Mouse (Mus musculus): Measurements from ENCODE around the gene Tnni3. TPM values are rescaled to one million over a fixed set of nuclear protein-coding genes. Genes with fewer than 3 reads are reported as not detected.

Tnni3 gene
- polyA plus RNA-seq, 1 experiment from 2014 or later: 2.2 TPM

DNA sequence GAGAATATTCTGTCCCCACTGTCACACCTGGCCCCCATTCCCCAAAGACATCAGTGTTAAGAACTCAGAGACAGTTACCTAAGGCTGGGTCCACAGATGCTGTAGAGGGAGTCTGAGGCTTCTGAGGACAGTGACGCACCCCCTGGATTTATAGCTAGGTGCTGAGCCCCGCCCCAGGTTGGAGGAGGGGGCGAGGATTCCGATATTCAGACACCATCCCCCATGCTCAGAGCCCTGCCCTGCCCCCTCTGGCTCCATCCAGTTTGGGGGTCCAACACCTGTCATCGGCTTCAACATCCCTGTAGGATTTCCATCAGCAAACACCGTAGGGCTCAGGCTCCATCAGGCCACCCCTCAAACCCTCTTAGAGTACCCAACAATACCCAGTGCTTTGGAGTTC lies 8.2 kb downstream of the Tnni3 start:
- WGBS: 43% methylated on average over 6 of the region's 6 CpGs
- H3K9ac ChIP-seq: no peak overlapping the region
- H3K4me3 ChIP-seq (replicated peaks): no peak overlapping the region
- no peaks in the 10 kb centered on the region for H3K27me3 ChIP-seq (replicated peaks)
- H3K4me1 ChIP-seq (replicated peaks): peaks cover 12% of the 10 kb centered on the region; the same call in 1 of the 2 replicates
- no peak for ATAC-seq
- no peak overlapping the region for H3K4me2 ChIP-seq (replicated peaks)
- H3K9me3 ChIP-seq: no peaks in the 10 kb centered on the region
- no peaks in the 10 kb centered on the region for H3K36me3 ChIP-seq
- no peak overlapping the region for H3K27ac ChIP-seq

DNA sequence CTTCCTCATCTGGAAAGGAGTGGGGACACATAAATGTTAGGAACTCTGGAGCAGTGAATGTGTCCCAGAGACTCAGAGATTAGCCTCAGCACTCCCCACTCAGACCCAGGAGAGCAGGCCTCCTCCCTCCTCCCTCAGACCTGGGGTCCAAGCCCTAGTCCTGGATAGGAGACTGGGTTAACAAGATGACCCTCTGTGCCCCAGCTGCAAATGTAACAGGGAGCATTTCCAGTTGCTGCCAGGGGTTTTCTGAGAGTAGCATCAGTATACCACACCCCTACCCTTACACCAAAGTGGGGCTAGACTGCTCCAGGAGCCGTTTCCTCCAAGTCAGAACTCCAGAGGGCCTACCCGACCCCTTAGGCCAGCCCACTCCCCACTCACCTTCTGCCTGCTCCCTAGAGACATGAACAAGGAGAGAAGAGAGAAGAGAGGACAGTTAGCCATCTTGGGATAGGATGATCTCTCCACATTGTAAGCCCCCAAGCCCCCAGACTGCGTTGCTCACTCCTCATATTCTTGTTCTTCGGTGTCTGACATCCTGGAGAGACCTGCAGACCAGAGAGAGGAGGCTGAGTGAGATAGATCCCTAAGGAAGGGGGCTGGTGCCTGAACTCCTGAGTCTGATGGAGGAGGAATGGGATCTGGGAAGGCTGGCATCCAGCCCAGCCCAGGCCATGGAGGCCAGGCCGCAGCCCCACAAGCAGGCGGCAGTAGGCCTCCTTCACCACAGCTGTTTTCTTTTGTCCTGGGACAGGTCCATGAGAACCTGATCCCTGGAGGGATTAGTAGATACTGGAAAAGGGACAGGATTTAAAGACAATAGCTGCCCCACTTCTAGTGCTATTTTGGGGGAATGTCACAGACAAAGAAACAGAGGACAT lies 10.0 kb downstream of the Tnni3 start:
- WGBS: 56% methylated on average over 6 of the region's 6 CpGs
- H3K4me2 ChIP-seq (replicated peaks): 0 out of 2 replicates have a peak overlapping the region, but pooled peaks have one; percentile 5
- no peak overlapping the region for H3K9ac ChIP-seq
- no peaks in the 10 kb centered on the region for H3K36me3 ChIP-seq
- H3K27me3 ChIP-seq (replicated peaks): no peaks in the 10 kb centered on the region
- H3K4me1 ChIP-seq (replicated peaks): peaks cover 20% of the 10 kb centered on the region
- H3K4me3 ChIP-seq (replicated peaks): no peak overlapping the region
- no peak for ATAC-seq
- H3K9me3 ChIP-seq: no peaks in the 10 kb centered on the region
- H3K27ac ChIP-seq: peak overlapping the region; percentile 41; the same call in 1 of the 2 replicates

DNA sequence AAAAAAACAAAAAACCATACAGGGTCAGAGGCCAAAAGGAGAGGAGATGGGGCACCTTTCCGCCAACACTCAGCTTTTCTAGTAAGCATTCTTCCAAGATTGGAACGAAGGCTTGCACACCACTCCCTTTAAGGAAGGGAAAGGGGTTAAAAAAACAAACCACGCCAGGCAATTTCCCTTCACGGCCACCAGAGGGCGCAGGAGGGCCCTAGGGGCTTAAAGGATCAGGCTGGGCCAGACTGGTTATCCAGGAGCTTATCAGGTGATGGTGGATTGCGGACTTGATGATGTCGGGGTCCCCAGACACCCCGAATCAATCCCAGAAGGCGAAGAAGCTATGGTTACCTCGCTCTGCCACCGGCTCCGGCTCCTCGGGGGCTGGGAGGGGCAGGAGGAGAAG lies 10.8 kb downstream of the Tnni3 start:
- Histone ChIP-seq H3K4me2 (replicated peaks) (0 out of 2 replicates have a peak overlapping the region, but pooled peaks have one; percentile 5), H3K4me3 (replicated peaks) (no peak overlapping the region), H3K27me3 (replicated peaks) (no peaks in the 10 kb centered on the region), H3K9ac (no peak overlapping the region), H3K9me3 (no peaks in the 10 kb centered on the region), H3K4me1 (replicated peaks) (peaks cover 20% of the 10 kb centered on the region), H3K27ac (no peak overlapping the region), H3K36me3 (no peaks in the 10 kb centered on the region)
- WGBS: 24% methylated on average over 13 of the region's 13 CpGs
- no peak for ATAC-seq

DNA sequence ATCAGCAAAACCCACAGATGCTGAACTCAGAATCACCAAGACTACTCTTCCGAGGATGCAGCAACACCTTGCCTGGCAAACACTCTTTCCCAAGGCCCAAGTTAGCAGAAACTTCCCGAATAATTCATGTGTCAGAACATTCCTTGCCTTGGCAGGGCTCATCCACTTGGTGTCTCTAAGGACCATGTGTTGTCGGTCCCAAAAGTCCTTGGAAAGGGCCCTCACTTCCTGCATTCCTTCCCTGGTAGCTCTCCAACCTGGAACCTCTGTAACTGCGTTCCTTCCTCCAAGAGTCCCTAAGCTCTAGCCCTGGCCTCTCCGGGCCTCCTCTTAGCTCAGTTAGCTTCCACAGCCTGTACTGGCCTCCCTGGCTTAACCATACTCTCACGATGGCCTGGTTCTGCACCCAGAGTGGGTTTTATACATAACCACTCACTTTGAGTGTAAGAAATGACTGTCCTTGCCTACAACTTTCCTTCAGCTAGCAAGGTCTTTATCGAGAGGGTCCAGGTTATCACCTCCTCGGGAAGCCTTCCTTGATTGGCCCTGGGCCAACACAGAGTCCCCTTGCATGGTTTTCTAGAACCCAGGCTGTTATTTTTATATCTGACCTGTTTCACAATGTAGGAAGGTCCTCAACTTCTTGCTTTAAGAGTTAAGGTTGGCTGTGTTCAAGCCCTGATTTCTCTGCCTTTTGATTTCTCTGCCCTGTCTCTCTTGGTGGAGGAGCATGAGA lies 12.4 kb downstream of the Tnni3 start:
- WGBS: 69% methylated on average over 8 of the region's 8 CpGs
- no peaks in the 10 kb centered on the region for H3K9me3 ChIP-seq
- no peaks in the 10 kb centered on the region for H3K27me3 ChIP-seq (replicated peaks)
- no peak for ATAC-seq
- no peak overlapping the region for H3K4me3 ChIP-seq (replicated peaks)
- H3K27ac ChIP-seq: no peak overlapping the region
- peaks cover 20% of the 10 kb centered on the region for H3K4me1 ChIP-seq (replicated peaks)
- no peaks in the 10 kb centered on the region for H3K36me3 ChIP-seq
- no peak overlapping the region for H3K9ac ChIP-seq
- no peak overlapping the region for H3K4me2 ChIP-seq (replicated peaks)

DNA sequence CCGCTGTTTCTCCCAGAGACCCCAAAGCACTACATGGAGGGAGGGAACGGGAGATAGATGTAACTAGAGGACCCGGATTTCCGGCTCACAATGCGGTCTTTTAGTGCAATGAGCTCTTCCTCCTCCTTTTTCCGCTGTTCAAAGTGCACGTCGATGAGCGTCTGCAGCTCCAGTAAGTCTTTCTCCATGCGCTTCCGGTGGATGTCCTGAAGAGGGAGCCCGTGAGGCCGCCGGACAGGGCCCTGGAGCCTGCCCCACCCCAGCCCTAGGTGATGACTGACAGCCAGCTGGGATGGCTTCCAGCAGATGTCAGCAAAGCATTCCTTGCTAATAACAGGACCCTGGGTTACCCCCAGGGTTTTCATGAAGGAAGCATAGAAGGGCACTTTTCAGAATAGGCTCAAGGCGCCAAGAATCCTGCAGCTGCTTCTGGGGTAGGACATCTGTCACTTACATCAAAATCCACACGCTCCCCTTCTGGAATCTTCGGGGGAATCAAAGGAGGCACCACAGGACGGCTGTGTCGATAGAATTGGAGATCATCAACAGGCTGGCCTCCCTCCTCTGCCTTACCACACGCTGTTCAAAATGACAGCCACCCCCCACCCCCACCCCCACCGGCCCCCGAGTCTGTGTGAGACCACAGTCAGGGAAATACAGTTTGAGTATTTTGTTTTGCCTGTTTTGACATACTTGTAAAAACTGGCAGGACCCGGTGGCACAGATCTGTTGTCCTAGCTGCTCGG lies 14.0 kb downstream of the Tnni3 start:
- 19% methylated on average over 24 of the region's 24 CpGs for WGBS

DNA sequence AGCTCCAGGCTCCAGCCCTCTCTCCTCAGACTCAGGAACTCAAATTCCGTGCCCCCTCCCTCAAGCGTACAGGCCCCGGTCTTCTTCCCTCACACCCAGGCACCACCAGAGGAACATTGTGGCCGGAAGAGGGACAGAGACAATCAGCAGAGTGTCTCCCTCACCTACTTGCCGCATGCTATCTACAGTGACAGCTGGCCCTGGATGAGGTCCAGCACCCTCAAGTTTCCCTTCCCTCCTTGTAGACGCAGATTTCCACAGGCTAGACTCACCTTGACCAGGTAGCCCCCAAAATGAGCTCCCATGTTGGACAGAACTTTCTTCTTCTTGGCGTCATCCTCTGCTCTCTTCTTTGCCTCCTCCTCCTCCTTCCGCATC lies 15.3 kb downstream of the Tnni3 start:
- Histone ChIP-seq H3K9me3 (no peaks in the 10 kb centered on the region), H3K27me3 (replicated peaks) (no peaks in the 10 kb centered on the region), H3K27ac (no peak overlapping the region), H3K9ac (no peak overlapping the region), H3K4me3 (replicated peaks) (no peak overlapping the region), H3K36me3 (no peaks in the 10 kb centered on the region), H3K4me1 (replicated peaks) (peaks cover 9% of the 10 kb centered on the region), H3K4me2 (replicated peaks) (no peak overlapping the region)
- WGBS: 87% methylated on average over 8 of the region's 8 CpGs
- no peak for ATAC-seq

More for the DNA sequence above, 14.0 kb downstream of the Tnni3 start:
- H3K9me3 ChIP-seq: no peaks in the 10 kb centered on the region
- H3K27ac ChIP-seq: no peak overlapping the region
- no peaks in the 10 kb centered on the region for H3K27me3 ChIP-seq (replicated peaks)
- peak overlapping the region; percentile 50 for H3K4me2 ChIP-seq (replicated peaks)
- no peaks in the 10 kb centered on the region for H3K36me3 ChIP-seq
- H3K4me3 ChIP-seq (replicated peaks): no peak overlapping the region; the same call in 1 of the 2 replicates
- no peak overlapping the region for H3K9ac ChIP-seq
- H3K4me1 ChIP-seq (replicated peaks): peaks cover 16% of the 10 kb centered on the region
- peak; percentile 89 for ATAC-seq

DNA sequence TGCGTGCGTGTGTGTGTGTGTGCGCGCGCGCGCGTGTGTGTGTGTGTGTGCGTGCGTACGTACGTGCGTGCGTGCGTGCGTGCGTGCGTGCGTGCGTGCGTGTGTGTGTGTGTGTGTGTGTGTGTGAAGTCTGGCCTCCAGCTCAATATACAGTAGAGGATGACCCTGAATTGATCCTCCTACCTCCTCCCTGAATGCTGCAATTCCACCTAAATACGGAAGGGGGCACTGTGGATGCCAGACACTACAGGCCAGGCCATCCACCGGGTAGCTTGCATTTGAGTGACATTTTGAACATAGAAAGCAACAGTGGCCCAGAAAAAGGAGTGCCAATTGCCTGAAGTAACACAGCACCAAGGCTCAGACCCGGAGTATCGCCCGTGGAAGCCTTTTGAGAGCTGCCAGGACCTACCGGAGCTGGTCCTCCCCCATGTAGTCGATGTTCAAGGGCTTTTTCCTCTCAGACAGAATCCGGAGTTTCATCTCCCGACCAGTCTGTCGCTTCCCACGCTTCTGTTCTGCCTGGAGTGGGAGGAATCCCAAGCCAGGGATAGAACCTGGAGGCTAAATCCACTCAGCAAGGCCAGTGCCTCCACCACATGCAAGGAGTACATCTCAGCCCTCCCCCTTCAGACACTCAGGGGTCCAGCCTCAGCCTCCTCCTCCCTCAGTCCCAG lies 15.8 kb downstream of the Tnni3 start:
- Histone ChIP-seq H3K36me3 (no peaks in the 10 kb centered on the region), H3K27ac (no peak overlapping the region), H3K4me2 (replicated peaks) (no peak overlapping the region), H3K4me1 (replicated peaks) (peaks cover 8% of the 10 kb centered on the region; the same call in 1 of the 2 replicates), H3K9me3 (no peaks in the 10 kb centered on the region), H3K9ac (no peak overlapping the region), H3K27me3 (replicated peaks) (no peaks in the 10 kb centered on the region), H3K4me3 (replicated peaks) (no peak overlapping the region)
- WGBS: 63% methylated on average over 31 of the region's 32 CpGs
- ATAC-seq: no peak

DNA sequence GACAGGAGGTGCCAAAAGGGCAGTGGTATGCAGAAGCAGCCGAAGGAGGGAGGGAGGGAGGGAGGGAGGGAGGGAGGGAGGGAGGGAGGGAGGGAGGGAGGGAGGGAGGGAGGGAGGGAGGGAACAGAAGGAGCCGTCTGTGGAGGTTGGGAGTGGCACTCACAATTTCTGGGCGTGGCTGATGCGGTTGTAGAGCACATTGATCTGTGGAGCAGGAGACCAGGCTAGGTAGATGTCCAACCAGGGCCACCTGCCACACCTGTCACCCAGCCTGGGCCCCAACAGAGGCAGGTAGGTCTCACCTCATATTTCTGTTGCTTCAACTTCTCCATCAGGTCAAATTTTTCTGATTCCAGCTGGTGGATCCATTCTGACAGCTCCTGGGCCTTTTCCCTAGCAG lies 16.8 kb downstream of the Tnni3 start:
- Histone ChIP-seq H3K4me2 (replicated peaks) (no peak overlapping the region), H3K27me3 (replicated peaks) (no peaks in the 10 kb centered on the region), H3K9me3 (no peaks in the 10 kb centered on the region), H3K4me1 (replicated peaks) (peaks cover 12% of the 10 kb centered on the region; the same call in 1 of the 2 replicates), H3K4me3 (replicated peaks) (no peak overlapping the region), H3K27ac (no peak overlapping the region), H3K36me3 (no peaks in the 10 kb centered on the region), H3K9ac (no peak overlapping the region)
- 47% methylated on average over 3 of the region's 4 CpGs for WGBS
- no peak for ATAC-seq

DNA sequence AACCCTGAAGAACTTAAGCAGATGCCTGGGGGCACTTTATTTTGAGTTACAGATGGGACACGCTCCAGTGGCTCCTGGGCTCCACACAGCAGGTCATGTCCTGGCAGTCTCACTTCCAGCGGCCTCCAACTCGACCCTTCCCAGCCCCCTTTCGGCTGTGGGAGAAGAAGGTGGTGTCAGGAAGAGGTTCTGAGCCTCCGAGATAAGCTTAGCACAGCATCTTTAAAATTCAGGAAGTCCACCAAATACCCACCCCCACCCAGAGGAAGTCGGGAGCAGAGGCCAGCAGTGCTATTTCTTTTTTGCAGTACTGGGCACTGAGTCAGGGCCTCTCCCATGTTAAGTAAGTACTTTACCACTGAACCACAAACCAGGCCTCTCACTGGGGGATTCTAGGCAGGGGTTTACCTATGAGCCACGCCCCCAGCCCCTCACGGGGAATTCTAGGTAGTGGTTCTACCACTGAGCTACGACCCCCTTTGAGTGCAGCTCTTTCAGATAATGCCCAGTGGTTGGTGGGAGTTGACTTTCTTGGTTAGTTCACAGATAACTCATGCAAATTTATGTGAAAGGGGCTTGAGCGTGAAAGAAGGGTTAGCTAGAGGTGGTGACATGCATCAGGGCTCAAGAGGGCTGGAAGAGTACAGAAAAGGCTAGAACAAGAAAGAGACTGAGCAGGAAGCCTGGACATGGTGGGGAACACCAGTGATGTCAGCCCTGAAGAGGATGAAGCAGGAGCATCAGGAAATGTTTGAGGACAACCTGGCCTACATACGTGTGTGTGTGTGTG lies 19.2 kb downstream of the Tnni3 start:
- Histone ChIP-seq H3K27ac (no peak overlapping the region), H3K36me3 (no peaks in the 10 kb centered on the region), H3K27me3 (replicated peaks) (no peaks in the 10 kb centered on the region), H3K9ac (no peak overlapping the region), H3K4me2 (replicated peaks) (no peak overlapping the region), H3K4me3 (replicated peaks) (no peak overlapping the region), H3K4me1 (replicated peaks) (peaks cover 15% of the 10 kb centered on the region), H3K9me3 (no peaks in the 10 kb centered on the region)
- no peak for ATAC-seq
- 59% methylated on average over 11 of the region's 11 CpGs for WGBS

DNA sequence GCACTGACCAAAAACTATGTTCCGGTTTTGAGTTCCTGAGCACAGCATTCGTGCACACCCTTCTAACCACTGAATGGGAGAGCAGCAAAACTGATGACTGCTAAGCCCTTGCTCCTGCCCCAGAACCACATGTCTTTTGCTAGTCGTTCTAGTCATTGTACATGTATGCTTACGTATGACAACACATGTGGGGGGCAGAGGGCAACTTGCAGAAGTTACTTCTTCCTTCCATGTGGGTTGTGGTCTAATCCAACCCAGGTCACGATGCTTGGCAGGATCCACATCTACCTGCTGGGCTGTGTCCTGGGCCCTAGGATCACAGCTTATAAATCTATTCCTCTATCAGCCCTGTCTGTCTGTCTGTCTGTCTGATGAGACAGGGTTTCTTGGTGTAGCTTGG lies 20.2 kb downstream of the Tnni3 start:
- H3K36me3 ChIP-seq: no peaks in the 10 kb centered on the region
- WGBS: 83% methylated on average over 5 of the region's 5 CpGs
- no peaks in the 10 kb centered on the region for H3K9me3 ChIP-seq
- H3K4me1 ChIP-seq (replicated peaks): peaks cover 19% of the 10 kb centered on the region
- no peak overlapping the region for H3K4me3 ChIP-seq (replicated peaks)
- H3K27me3 ChIP-seq (replicated peaks): no peaks in the 10 kb centered on the region
- H3K27ac ChIP-seq: no peak overlapping the region
- ATAC-seq: no peak
- H3K4me2 ChIP-seq (replicated peaks): no peak overlapping the region
- H3K9ac ChIP-seq: no peak overlapping the region

DNA sequence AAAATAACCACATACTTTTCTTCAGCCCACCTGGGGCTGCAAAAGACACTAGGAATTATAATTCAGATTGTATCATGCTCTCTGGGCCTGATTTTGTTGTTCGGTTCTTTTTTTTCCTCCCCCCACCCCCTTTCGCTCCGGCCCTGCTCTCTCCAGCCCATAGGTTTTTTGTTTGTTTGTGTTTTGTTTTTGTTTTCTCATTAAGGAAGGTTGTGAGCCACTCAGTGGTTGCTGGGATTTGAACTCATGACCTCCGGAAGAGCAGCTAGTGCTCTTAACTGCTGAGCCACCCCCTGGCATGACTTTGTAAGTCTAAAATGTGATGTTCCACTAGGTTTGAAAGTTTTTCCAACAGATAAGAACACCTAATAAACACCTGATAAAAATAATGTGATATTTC lies 20.9 kb downstream of the Tnni3 start:
- no peaks in the 10 kb centered on the region for H3K27me3 ChIP-seq (replicated peaks)
- no peaks in the 10 kb centered on the region for H3K36me3 ChIP-seq
- H3K4me3 ChIP-seq (replicated peaks): no peak overlapping the region
- H3K4me1 ChIP-seq (replicated peaks): peaks cover 25% of the 10 kb centered on the region
- H3K27ac ChIP-seq: no peak overlapping the region
- H3K9me3 ChIP-seq: no peaks in the 10 kb centered on the region
- no peak overlapping the region for H3K4me2 ChIP-seq (replicated peaks)
- no peak for ATAC-seq
- H3K9ac ChIP-seq: no peak overlapping the region
- 79% methylated on average over 4 of the region's 4 CpGs for WGBS
